Mouse (Mus musculus) liver, postnatal 0 days (tissue): ENCODE results near the gene Rpl27.

Experiments used
- CTCF ChIP-seq: sonication (generic); IDR thresholded peaks from 2 replicates; pipeline ENCODE4 v1.5.1; 2016; ENCODE audit warnings: antibody characterized with exemption, low read depth
- EP300 ChIP-seq: IDR thresholded peaks from 2 replicates; pipeline ENCODE4 v1.6.1; 2016; ENCODE audit warnings: antibody characterized with exemption, low read depth, mild to moderate bottlenecking

DNA sequence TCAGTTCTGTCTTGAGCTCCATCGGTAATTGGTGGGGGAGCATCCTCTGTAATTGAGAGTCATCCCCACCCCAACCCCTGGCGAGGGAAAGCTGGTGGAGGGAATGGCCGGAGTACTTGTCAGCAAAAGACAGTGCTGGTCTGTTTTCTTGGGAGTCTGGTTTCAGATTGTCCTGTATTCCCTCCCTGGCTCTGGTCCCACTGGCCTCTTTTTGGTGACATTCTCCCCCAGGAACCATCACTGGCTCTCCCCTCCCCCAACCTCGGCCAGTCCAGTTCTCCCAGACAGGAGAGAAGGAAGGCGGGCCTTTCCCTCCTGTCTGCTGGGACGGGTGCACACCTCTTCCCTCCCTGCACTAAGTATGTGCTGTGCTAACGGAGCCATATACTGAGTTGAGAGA is 30.2 kb downstream of the Rpl27 start:
- TF ChIP-seq EP300, result no peak
- TF ChIP-seq CTCF, result no peak
